Mouse (Mus musculus) Patski (cell line): ENCODE results near the gene Gm20388. TPM values are rescaled to one million over a fixed set of nuclear protein-coding genes. Genes with fewer than 3 reads are reported as not detected.

Source experiments
- ATAC-seq: fragments of 100-300 bp; one replicate; pipeline ENCODE4 v1.8.0; 2021
- CTCF ChIA-PET: fragments of 350-600 bp; sonication (Branson Sonifier 250); formaldehyde crosslinking; loops from one replicate; lab custom pipeline; 2022; ENCODE audit warnings: inconsistent platforms; lab: Charles Lee
- POLR2A ChIA-PET: fragments of 350-600 bp; sonication (Branson Sonifier 250); formaldehyde crosslinking; loops from one replicate; lab custom pipeline; 2022; ENCODE audit warnings: antibody characterized with exemption, inconsistent platforms; lab: Charles Lee
- DNase-seq: peaks from one replicate; pipeline ENCODE4 v3.0.0-alpha.2; 2011; ENCODE audit warnings: low read depth, low spot score
- H3K27me3 ChIP-seq: fragments of 371-371 bp; one replicate; pipeline ENCODE4 v1.5.1; 2021
- CTCF ChIP-seq: fragments of 100-300 bp; IDR thresholded peaks from one replicate; pipeline ENCODE4 v1.5.1; 2021
- in situ Hi-C: fragments of 300-500 bp; cut with MboI; formaldehyde crosslinking; loops from 3 replicates; pipeline ENCODE4 v1.11.1; 2018; ENCODE audit warnings: low pct_unique_long_range_greater_than_20kb, mixed read lengths
- polyA plus RNA-seq: library from polyadenylated mRNA; unstranded; gene quantifications from one replicate; pipeline ENCODE4 v1.2.3, GENCODE M21; 2021

Gm20388 gene
- polyA plus RNA-seq, 1 experiment from 2014 or later: 86.7 TPM

DNA sequence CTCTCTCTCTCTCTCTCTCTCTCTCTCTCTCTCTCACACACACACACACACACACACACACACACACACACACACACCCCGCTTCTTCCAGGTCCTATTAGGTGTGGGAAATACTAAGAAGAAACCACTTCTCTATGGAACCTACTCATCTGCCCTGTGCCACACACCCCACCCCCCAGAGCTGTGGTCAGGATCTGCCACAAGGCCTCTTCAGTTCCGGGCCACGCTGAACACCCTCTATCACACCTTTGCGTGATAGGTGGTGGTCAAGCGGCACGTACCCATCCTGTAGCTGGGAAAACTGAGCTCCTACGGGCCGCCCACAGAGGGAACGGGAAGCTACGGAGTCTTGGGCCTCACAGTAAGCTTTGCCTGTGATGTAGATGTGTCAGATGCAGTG lies 555.6 kb downstream of the Gm20388 start:
- in situ Hi-C loops: no loop called here
- no peak for ATAC-seq
- TF ChIP-seq CTCF: no peak
- ChIA-PET CTCF (no interaction called here), POLR2A (interaction anchor here (0.7 kb wide), 1 partner anchor 95 kb away, joined by 6 read pairs; no protein-coding TSS in a partner anchor)
- no peaks in the 10 kb centered on the region for H3K27me3 ChIP-seq
- no peak for DNase-seq

DNA sequence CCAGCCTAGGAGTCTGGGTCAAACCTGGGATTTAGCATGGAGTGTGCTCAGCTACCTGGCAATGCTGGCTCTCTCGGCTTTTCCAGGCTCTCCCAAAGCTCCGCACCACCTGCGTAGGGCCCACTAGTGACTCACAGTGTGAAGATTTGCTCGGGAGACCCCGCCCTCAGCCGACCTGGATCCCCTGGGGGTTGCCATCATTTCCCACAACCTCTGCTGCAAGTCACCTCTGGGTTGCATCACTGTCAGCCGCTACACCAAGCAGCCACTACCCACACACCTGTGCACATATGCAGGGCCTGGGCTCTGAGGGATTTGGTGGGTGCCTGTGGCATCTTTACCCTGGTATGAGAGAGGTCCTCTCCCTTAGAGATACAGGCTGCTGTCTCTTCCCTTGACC lies 557.0 kb downstream of the Gm20388 start:
- in situ Hi-C loops: no loop called here
- CTCF ChIA-PET: no interaction called here
- ATAC-seq (no peak), DNase-seq (no peak)
- TF ChIP-seq CTCF: no peak
- POLR2A ChIA-PET: interaction anchor here (0.7 kb wide), 1 partner anchor 34 kb away, joined by 3 read pairs; no protein-coding TSS in a partner anchor
- no peaks in the 10 kb centered on the region for H3K27me3 ChIP-seq

DNA sequence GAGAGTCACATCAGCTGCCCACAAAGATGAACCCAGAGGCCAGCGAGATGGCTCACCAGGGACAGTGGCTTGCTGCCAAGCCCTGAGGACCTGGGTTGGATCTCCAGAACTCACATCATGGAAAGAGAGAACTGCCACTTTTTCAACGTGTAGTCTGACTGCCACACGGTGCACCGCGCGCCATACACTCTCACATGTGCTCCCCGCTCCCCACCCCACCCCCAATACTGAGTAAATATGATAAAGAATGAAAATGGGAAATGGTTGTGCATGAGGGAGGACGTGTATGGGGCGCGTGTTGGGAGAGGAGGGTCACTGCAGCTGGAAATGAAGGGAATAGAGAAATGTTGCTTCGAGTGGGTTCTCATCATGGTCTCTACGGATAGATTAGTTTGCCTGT lies 559.5 kb downstream of the Gm20388 start:
- no peak for TF ChIP-seq CTCF
- in situ Hi-C loops: no loop called here
- no peak for DNase-seq
- ATAC-seq: no peak
- ChIA-PET CTCF (interaction anchor here (1.5 kb wide), 1 partner anchor 162 kb away, joined by 3 read pairs; no protein-coding TSS in a partner anchor), POLR2A (no interaction called here)
- H3K27me3 ChIP-seq: no peaks in the 10 kb centered on the region

DNA sequence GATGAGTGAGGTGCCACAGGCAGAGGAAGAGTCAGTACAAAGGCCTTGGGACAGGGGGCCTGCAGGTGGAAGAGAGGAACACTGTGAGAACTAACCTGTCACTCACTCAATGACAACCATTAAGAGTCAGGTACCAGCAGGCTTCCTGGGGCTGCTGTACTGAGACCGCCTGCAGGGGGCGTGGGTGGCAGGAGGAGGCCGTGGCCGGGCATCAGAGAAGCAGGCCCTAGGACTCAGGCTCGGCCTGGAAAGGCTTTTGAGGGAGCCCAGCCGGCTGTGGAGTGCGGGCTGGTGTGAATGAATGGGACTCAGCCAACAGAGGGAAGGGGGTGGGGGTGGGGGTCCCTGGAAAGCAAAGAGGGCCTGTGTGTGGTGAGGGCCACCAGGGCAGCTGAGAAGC lies 560.5 kb downstream of the Gm20388 start:
- POLR2A ChIA-PET: no interaction called here

DNA sequence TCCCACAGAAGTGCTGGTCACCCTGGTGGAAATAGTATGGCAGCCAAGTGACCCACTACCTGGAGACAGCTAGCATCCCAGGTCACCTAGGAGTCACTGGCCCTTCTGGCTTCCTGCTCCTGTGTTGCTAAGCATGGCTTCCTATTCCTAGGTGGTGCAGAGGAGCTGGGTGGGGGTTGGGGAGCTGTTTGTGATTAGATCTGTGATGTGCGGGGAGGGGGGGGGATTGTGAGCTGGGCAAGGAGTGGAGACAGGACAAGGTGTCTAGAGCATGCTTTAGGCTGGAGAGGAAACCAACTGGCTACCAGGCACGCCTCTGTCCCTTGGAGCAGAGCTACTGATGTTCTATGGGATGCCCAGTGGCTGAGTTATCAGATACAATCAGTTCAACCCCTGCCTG lies 561.1 kb downstream of the Gm20388 start:
- in situ Hi-C loops: no loop called here
- ATAC-seq (no peak), DNase-seq (no peak)
- ChIA-PET CTCF (interaction anchor here (1.1 to 1.3 kb wide), 3 partner anchors 10 to 63 kb away, joined by 3 to 5 read pairs (median 3); no protein-coding TSS in a partner anchor), POLR2A (no interaction called here)
- no peaks in the 10 kb centered on the region for H3K27me3 ChIP-seq
- no peak for TF ChIP-seq CTCF

More for the DNA sequence above, 560.5 kb downstream of the Gm20388 start:
- in situ Hi-C loops: no loop called here
- H3K27me3 ChIP-seq: no peaks in the 10 kb centered on the region
- CTCF ChIA-PET: interaction anchor here (1.1 to 1.5 kb wide), 4 partner anchors 9 to 163 kb away, joined by 3 to 5 read pairs (median 3); no protein-coding TSS in a partner anchor
- ATAC-seq: no peak
- no peak for TF ChIP-seq CTCF
- DNase-seq: no peak

DNA sequence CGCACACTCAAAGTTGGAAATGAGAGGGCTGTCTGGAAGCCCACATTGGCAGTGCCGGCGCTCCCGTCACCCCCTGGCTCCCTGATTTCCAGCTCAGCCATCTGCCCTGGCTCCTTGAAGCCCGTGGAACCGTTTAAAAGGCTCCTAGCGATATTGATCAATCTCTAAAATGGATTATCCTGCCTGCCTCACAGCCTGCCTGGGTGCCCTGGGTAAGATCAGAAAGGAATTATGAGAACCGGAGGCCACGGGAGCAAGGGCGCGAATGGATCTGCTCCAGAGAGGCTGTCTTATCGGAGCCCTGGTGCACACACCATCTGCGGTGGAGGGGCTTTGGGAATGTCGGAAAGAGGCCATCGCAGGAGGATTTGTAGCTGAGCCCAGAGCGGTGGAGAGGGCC lies 561.6 kb downstream of the Gm20388 start:
- DNase-seq (no peak), ATAC-seq (no peak)
- ChIA-PET POLR2A (no interaction called here), CTCF (interaction anchor here (1.1 to 1.3 kb wide), 3 partner anchors 11 to 63 kb away, joined by 3 to 5 read pairs (median 3); no protein-coding TSS in a partner anchor)
- in situ Hi-C loops: no loop called here
- no peak for TF ChIP-seq CTCF
- H3K27me3 ChIP-seq: no peaks in the 10 kb centered on the region

DNA sequence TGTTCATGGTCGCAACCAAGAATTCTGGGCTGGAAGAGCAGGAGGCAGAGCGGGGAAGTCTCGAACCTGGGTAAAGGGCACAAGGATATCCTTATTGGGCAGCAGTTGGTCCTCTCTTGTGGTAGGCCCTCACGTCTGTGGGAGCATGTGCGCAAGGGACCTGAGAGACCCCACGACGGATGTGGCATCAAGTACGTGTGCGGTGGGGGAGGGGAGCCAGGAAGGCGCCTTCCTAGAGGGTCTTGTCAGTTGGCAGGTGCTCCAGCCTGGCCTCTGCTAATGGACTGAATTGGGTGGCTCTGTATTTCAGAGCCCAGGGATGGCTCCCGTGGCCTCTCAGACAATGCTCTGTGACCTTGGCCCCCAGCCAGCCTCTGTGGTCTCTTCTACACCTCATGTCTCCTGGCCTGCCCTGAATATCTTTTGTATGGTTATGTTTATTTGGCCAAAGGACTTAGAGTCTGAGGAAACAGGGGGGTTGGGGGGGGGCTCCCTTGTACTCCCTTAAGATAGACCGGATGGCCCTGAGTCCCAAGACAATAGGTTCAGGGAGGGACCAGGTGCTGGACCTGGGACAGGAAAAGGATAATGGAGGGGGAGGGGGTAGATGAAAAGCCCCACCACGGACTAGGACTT lies 563.2 kb downstream of the Gm20388 start:
- POLR2A ChIA-PET: no interaction called here
- no peaks in the 10 kb centered on the region for H3K27me3 ChIP-seq
- CTCF ChIA-PET: no interaction called here
- TF ChIP-seq CTCF: no peak
- ATAC-seq (no peak), DNase-seq (no peak)
- in situ Hi-C loops: no loop called here

DNA sequence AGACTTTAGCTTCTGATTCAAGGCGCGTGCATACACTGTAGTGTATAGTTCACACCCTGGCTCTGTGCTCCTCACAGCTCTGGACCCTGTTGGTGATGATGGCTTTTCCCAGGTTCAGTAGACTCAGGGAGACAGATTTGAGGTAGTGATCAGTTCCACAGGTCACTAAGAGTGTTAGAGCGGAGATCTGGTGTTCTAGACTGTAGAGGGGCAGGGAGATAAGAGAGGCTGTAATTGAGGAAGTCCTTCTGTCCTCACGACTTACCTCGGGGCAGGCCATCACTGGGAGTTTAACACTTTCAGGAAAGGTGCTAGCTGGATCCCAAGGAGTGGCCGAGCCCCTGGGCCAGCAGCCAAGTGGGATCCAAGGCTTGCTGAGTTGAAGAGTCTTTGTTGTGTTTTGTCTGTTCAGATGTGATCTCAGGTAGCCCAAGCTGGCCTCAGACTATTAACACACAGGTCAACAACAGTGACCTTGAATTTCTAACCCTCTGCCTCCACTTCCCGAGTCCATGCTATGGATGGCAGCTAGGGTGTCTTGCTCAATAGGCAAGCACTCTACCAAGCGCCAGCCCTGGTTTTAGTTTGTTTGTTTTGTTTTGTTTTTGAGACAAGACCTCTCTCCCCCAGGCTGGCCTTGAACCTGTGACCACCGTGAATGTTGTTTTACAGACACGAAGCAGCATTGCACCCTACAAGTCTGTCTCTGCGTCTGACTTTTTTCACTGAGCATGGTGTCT lies 564.0 kb downstream of the Gm20388 start:
- H3K27me3 ChIP-seq: no peaks in the 10 kb centered on the region
- TF ChIP-seq CTCF: no peak
- no peak for DNase-seq
- ChIA-PET CTCF (no interaction called here), POLR2A (no interaction called here)
- ATAC-seq: no peak
- in situ Hi-C loops: no loop called here

DNA sequence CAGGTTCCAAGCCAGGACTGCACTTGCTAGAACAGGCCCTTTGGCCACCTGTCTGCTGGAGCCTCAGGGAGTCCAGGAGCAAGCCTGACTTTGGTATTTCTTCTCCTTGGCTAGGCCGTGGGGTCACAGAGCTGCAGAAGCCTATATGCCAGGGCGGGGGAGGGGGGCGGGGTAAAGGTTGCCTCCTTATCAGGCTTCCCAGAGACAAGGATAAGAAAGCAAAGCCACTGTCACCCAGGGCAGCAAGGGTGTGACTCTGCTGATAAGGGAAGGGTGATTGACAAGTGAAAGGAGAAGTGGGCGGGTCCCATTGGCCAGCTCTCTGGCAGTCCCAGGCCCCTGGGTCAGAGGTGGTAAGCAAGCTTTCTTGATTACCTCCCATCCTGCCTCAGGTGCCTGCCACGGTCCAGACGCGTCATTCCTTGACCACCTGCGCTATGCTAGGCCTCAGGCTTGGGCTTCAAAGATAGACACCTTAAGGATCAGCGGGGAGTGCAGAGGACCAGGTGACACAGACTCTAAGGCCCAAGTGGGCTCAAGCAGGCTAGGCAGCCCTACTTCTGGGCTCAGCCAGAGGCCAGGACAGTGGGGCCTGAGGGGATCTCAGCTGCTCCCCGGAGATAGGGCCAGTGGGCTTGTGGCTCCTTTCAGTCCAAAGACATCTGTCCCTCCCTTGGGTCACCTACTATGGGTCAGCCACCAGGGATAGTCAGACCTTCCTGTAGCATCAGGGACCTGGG lies 565.0 kb downstream of the Gm20388 start:
- ATAC-seq: no peak
- in situ Hi-C loops: no loop called here
- POLR2A ChIA-PET: no interaction called here
- no peak for DNase-seq
- CTCF ChIA-PET: no interaction called here
- no peak for TF ChIP-seq CTCF
- no peaks in the 10 kb centered on the region for H3K27me3 ChIP-seq

DNA sequence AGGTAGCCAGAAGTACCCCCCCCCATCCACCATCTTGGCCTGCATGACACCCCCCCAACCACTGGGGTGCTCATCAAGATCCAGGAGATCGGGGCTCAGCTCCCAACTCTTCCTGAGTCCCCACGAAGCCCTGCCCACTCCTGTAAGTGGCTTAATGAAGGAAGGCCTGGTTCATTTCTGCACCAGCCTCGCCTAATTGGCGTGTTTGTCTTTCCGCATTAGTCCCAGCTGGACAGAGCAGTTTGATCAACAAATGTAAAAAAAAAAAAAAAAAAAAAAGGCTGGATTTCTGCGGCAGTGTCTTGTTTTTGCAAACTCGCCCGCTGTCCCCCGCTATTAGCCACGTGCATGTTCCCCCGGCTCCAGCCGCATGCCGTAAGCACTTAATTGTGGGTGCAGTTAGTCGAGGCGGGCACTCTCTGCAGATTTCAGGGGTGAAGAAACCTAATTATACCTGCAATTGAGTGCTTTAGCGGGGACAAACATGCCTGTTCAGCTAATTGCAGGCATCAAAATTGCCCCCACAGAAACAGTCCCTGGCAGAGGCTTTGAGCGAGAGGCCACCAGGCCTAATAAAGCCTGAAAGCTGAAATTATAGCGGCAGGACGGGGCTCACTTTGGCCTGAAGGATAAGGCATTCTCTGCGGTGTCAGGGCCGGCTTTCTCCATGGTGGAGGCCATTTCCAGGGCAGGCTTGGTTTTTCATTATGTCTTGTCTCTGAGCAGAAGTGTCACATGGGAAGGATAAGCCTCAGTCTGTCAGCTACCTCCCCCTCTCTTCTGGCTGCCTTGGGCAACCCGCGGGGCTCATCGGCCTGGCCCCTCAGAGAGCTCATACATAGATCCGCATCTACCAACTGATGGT lies 566.3 kb downstream of the Gm20388 start:
- POLR2A ChIA-PET: no interaction called here
- no peak for DNase-seq
- H3K27me3 ChIP-seq: no peaks in the 10 kb centered on the region
- CTCF ChIA-PET: no interaction called here
- ATAC-seq: no peak
- in situ Hi-C loops: no loop called here
- no peak for TF ChIP-seq CTCF
